Mouse (Mus musculus) limb, embryonic 14.5 days (tissue): ENCODE measurements around the gene Mpp1. TPM values are rescaled to one million over a fixed set of nuclear protein-coding genes. Genes with fewer than 3 reads are reported as not detected.

Source experiments
- ATAC-seq: fragments of 200-750 bp; cut with Nextera tagmentation; 2 replicates; pipeline ENCODE4 v1.8.0; 2017; ENCODE audit warnings: low read depth, moderate number of reproducible peaks, moderate TSS enrichment; ENCODE audit not compliant: low FRiP score
- DNase-seq: peaks from one replicate; pipeline ENCODE4 v3.0.0-alpha.2; 2015; ENCODE audit warnings: low spot score
- H3K27ac ChIP-seq: fragments of 300-500 bp; sonication (generic); replicated peaks from 2 replicates; pipeline ENCODE4 v1.5.1; 2014; ENCODE audit warnings: low read depth, mild to moderate bottlenecking, low read length, moderate library complexity, mixed read lengths
- H3K27me3 ChIP-seq: fragments of 300-500 bp; sonication (generic); 2 replicates; pipeline ENCODE4 v1.6.1; 2014; ENCODE audit warnings: low read length, mixed read lengths; ENCODE audit not compliant: control insufficient read depth, insufficient read depth
- H3K36me3 ChIP-seq: fragments of 300-500 bp; sonication (generic); 2 replicates; pipeline ENCODE4 v1.6.1; 2014; ENCODE audit warnings: mild to moderate bottlenecking, low read length, moderate library complexity, mixed read lengths; ENCODE audit not compliant: control insufficient read depth, insufficient read depth
- H3K4me1 ChIP-seq: fragments of 300-500 bp; sonication (generic); 2 replicates; pipeline ENCODE4 v1.6.1; 2014; ENCODE audit warnings: antibody characterized with exemption, low read length, mixed read lengths; ENCODE audit not compliant: control insufficient read depth, insufficient read depth
- H3K4me2 ChIP-seq: fragments of 300-500 bp; sonication (generic); replicated peaks from 2 replicates; pipeline ENCODE4 v1.6.1; 2014; ENCODE audit warnings: low read depth, mild to moderate bottlenecking, low read length, moderate library complexity; ENCODE audit not compliant: severe bottlenecking
- H3K4me3 ChIP-seq: fragments of 300-500 bp; sonication (generic); replicated peaks from 2 replicates; pipeline ENCODE4 v1.5.1; 2014; ENCODE audit warnings: low read length
- H3K9ac ChIP-seq: fragments of 300-500 bp; sonication (generic); 2 replicates; pipeline ENCODE4 v1.6.1; 2014; ENCODE audit warnings: mild to moderate bottlenecking, low read depth, low read length, moderate library complexity; ENCODE audit not compliant: severe bottlenecking
- H3K9me3 ChIP-seq: fragments of 300-500 bp; sonication (generic); 2 replicates; pipeline ENCODE4 v1.6.1; 2016; ENCODE audit warnings: low read length; ENCODE audit not compliant: control insufficient read depth
- POLR2A ChIP-seq: fragments of 200-500 bp; IDR thresholded peaks from 2 replicates; pipeline ENCODE4 v1.8.0; 2012; ENCODE audit warnings: inconsistent platforms, mild to moderate bottlenecking, moderate library complexity, borderline replicate concordance; ENCODE audit not compliant: insufficient read depth, insufficient read length; ENCODE audit errors: extremely low read depth
- WGBS: fragments of 180-500 bp; shearing (Covaris S2); extraction: QIAGEN DNeasy Blood & Tissue Kit; methylation state at CpG from one replicate; pipeline ENCODE4 v1.1.7; 2014; 5-methylcytosine and 5-hydroxymethylcytosine counted together
- polyA plus RNA-seq, 2 experiments: library from polyadenylated mRNA; depleted of rRNA in 1 of 2; stranded (reverse) in 1 of 2; unstranded in 1 of 2; fragments of >200 nt; fragmentation: Nextera tagmentation in 1 of 2; extraction: Ambion mirVana in 1 of 2; gene quantifications; 2 replicates each; pipeline versions ENCODE4 v1.2.1 to v1.2.3; 2012 to 2014

The Mpp1 gene
- polyA plus RNA-seq, 2 experiments = 44.5 to 49.5 TPM

- TF ChIP-seq POLR2A = no peak
These were observed 46.6 kb downstream of the Mpp1 start for GRCm38 (mm10) chrX:75083982-75084773.

DNA sequence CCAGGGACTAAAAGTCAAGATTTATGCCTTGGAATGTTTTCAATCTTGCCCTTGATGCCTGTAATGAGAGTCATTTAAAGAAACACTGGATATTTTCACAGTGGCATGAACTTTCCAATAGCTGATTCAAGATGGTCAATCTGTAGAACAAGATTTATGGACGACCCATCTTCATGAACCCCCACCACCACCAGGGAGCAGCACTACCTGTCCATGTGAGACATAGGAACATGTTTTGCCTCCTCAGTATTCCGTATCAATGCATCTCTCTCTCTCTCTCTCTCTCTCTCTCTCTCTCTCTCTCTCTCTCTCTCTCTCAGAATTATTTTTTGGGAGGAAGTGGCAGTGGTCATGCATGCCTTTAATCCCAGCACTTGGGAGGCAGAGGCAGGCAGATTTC lies 48.5 kb downstream of the Mpp1 start:
- no peak for TF ChIP-seq POLR2A
- WGBS = 48% methylated on average over 2 of the region's 2 CpGs
- H3K36me3 ChIP-seq = no peaks in the 10 kb centered on the region
- H3K4me3 ChIP-seq = no peak overlapping the region
- no peaks in the 10 kb centered on the region for H3K9me3 ChIP-seq
- H3K27ac ChIP-seq = no peak overlapping the region
- no peaks in the 10 kb centered on the region for H3K4me1 ChIP-seq
- DNase-seq (no peak), ATAC-seq (no peak)
- no peak overlapping the region for H3K4me2 ChIP-seq
- no peaks in the 10 kb centered on the region for H3K27me3 ChIP-seq
- H3K9ac ChIP-seq = no peak overlapping the region

More at GRCm38 (mm10) chrX:75083982-75084773, 46.6 kb downstream of the Mpp1 start:
- Histone ChIP-seq H3K36me3 (no peaks in the 10 kb centered on the region), H3K9me3 (no peaks in the 10 kb centered on the region), H3K9ac (peak overlapping the region; percentile 54), H3K27ac (no peak overlapping the region), H3K4me3 (peak overlapping the region; percentile 47), H3K4me2 (peak overlapping the region; percentile 48), H3K4me1 (no peaks in the 10 kb centered on the region), H3K27me3 (no peaks in the 10 kb centered on the region)
- DNase-seq = no peak
- no peak for ATAC-seq
- 29% methylated on average over 16 of the region's 26 CpGs for WGBS

Other genes with a start within 250 kb of the Mpp1 start
- gene Gab3, start 45.6 kb downstream of the Mpp1 start, polyA plus RNA-seq (2012; rRNA removed) = 1.6 and 2.0 TPM in 2 replicates
- gene Gab3, start 45.6 kb downstream of the Mpp1 start, polyA plus RNA-seq (2014; fragmentation: Nextera tagmentation; extraction: Ambion mirVana) = 2.4 and 2.7 TPM in 2 replicates
- gene Dkc1, start 35.2 kb downstream of the Mpp1 start, polyA plus RNA-seq (2012; rRNA removed) = 40.3 and 77.7 TPM in 2 replicates
- 116 and 118 TPM in 2 replicates for gene Dkc1, start 35.2 kb downstream of the Mpp1 start, polyA plus RNA-seq (2014; fragmentation: Nextera tagmentation; extraction: Ambion mirVana)
- gene Smim9, start 32.8 kb upstream of the Mpp1 start, polyA plus RNA-seq (2012; rRNA removed) = not detected in 2 replicates
- gene Smim9, start 32.8 kb upstream of the Mpp1 start, polyA plus RNA-seq (2014; fragmentation: Nextera tagmentation; extraction: Ambion mirVana) = not detected in 2 replicates